In the genomic region with DNA sequence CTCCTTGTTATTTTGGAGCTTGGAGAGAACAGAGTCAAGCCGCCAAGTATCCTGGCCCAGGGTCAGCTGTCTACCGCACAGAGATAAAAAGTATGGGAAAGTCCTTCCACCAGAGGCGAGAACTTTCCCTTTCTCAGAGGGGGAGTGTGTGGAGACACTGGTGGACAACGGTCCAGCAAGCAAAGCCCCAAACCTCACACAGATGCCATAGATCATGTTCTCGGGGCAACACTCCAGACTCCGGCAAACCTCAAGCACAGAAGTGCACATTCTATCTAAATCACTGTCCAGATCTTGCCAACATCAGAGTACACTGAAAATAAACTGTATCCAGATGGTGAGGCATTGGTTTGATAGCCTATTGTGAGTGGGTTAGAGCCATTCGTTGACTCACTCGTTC, we compare ENCODE assay signal across 13 mouse cellular contexts. TPM values are rescaled to one million over a fixed set of nuclear protein-coding genes. Genes with fewer than 3 reads are reported as not detected.
DNase-seq lines count a peak whose midpoint lies in the region; ATAC-seq and TF ChIP-seq lines count a peak whose summit lies in the region.
"Had no signal": no experiment of that assay in that cellular context is flagged by ENCODE, and none has a peak within 500 bp of the region (broad histone marks: within the 10 kb centered on the region; RNA-seq: fewer than 3 reads in every experiment).

No protein-coding gene starts in this region.

- H3K4me3 ChIP-seq in lung, postnatal 0 days (ENCODE audit: low read depth, low read length) = no peak overlapping the region
- H3K4me3 ChIP-seq in forebrain, embryonic 16.5 days (replicated peaks; ENCODE audit: low read length) = no peak overlapping the region
- H3K4me3 ChIP-seq in hindbrain, embryonic 10.5 days = no peak overlapping the region

- no peak for TF ChIP-seq CTCF in lung, postnatal 0 days (IDR thresholded peaks at IDR 0.05)

- 70% methylated on average over 8 of the region's 8 CpGs for WGBS in lung, postnatal 0 days
- WGBS in forebrain, embryonic 16.5 days = 89% methylated on average over 8 of the region's 8 CpGs
- WGBS in hindbrain, embryonic 10.5 days = 93% methylated on average over 8 of the region's 8 CpGs

- H3K27ac ChIP-seq in lung, postnatal 0 days (ENCODE audit: low read length) = no peak overlapping the region
- no peak overlapping the region for H3K27ac ChIP-seq in forebrain, embryonic 16.5 days (ENCODE audit: low read length)
- H3K27ac ChIP-seq in hindbrain, embryonic 10.5 days = no peak overlapping the region

- ATAC-seq in lung, postnatal 0 days = no peak
- no peak for ATAC-seq in forebrain, embryonic 16.5 days
- ATAC-seq: liver, postnatal 0 days had no signal

- no peaks in the 10 kb centered on the region for H3K27me3 ChIP-seq in lung, postnatal 0 days (replicated peaks; ENCODE audit: insufficient read depth, low read length)
- no peaks in the 10 kb centered on the region for H3K27me3 ChIP-seq in forebrain, embryonic 16.5 days (replicated peaks; ENCODE audit: control insufficient read depth, insufficient read depth, low read length)
- no peaks in the 10 kb centered on the region for H3K27me3 ChIP-seq in hindbrain, embryonic 10.5 days (ENCODE audit: insufficient read depth, poor library complexity, severe bottlenecking)

- H3K4me2 ChIP-seq in lung, postnatal 0 days (replicated peaks; ENCODE audit: low read depth, low read length) = no peak overlapping the region
- no peak overlapping the region for H3K4me2 ChIP-seq in forebrain, embryonic 16.5 days (ENCODE audit: low read length)

- H3K9ac ChIP-seq in lung, postnatal 0 days (replicated peaks; ENCODE audit: low read depth) = no peak overlapping the region
- no peak overlapping the region for H3K9ac ChIP-seq in forebrain, embryonic 16.5 days (replicated peaks; ENCODE audit: low read depth, low read length)
- H3K9ac ChIP-seq: liver, postnatal 0 days had no signal

- H3K4me1 ChIP-seq in lung, postnatal 0 days (ENCODE audit: insufficient read depth, low read depth, low read length) = peaks cover 4% of the 10 kb centered on the region; the same call in 1 of the 2 replicates
- H3K4me1 ChIP-seq in forebrain, embryonic 16.5 days (replicated peaks; ENCODE audit: control insufficient read depth, insufficient read depth, low read length) = peaks cover 3% of the 10 kb centered on the region; the same call in 1 of the 2 replicates
- H3K4me1 ChIP-seq in hindbrain, embryonic 10.5 days (replicated peaks) = peaks cover 8% of the 10 kb centered on the region; the same call in 1 of the 2 replicates

- no peaks in the 10 kb centered on the region for H3K36me3 ChIP-seq in lung, postnatal 0 days (ENCODE audit: insufficient read depth, low read length)
- no peaks in the 10 kb centered on the region for H3K36me3 ChIP-seq in forebrain, embryonic 16.5 days (ENCODE audit: control insufficient read depth, insufficient read depth)
- H3K36me3 ChIP-seq in hindbrain, embryonic 10.5 days = no peaks in the 10 kb centered on the region

- no peaks in the 10 kb centered on the region for H3K9me3 ChIP-seq in lung, postnatal 0 days (ENCODE audit: low read length)
- H3K9me3 ChIP-seq in forebrain, embryonic 16.5 days (ENCODE audit: control insufficient read depth, low read length) = no peaks in the 10 kb centered on the region
- no peaks in the 10 kb centered on the region for H3K9me3 ChIP-seq in hindbrain, embryonic 10.5 days

- no peak for TF ChIP-seq EP300 in lung, postnatal 0 days (IDR thresholded peaks at IDR 0.05)

- peak; percentile 20 for DNase-seq in lung, postnatal 14 days
- DNase-seq in lung, postnatal 0 days (ENCODE audit: low spot score) = no peak
- peak; percentile 60 for DNase-seq in heart, adult 8-10 months (ENCODE audit: low spot score)
- peak; percentile 44 for DNase-seq in kidney, adult 9 months
- peak; percentile 26 for DNase-seq in ovary, postnatal 36 days (ENCODE audit: low spot score)
- DNase-seq in hindbrain, embryonic 10.5 days (ENCODE audit: low spot score) = no peak
- DNase-seq: cerebellum, adult 9-10 months; left cerebral cortex, postnatal 4 days; liver, postnatal 0 days; retina, postnatal 1 day; thymus, adult 18-20 months had no signal

RNA-seq across cellular contexts. Expression of gene Bicc1, which starts 39.2 kb away (rescaled TPM):
- 17.3 and 18.2 TPM in 2 replicates for polyA plus RNA-seq in lung, postnatal 0 days (2015; fragmentation: Nextera tagmentation; extraction: Ambion mirVana)
- 10 to 100 TPM; 11.8 to 17.8 (median 14.1) TPM for total RNA-seq in heart, adult 8-10 months (2022)
- 3.1 and 4.3 TPM in 2 replicates for polyA plus RNA-seq in forebrain, embryonic 16.5 days (2015; fragmentation: Nextera tagmentation; extraction: Ambion mirVana)
- 5.4 and 5.5 TPM in 2 replicates for polyA plus RNA-seq in hindbrain, embryonic 10.5 days (2016; fragmentation: Nextera tagmentation; extraction: Ambion mirVana)
- total RNA-seq: megakaryocyte-erythroid progenitor cell, adult 5-6 weeks had no signal

RNA-seq across cellular contexts. Expression of gene Tfam, which starts 39.4 kb away (rescaled TPM):
- 26.6 and 29.4 TPM in 2 replicates for polyA plus RNA-seq in lung, postnatal 0 days (2015; fragmentation: Nextera tagmentation; extraction: Ambion mirVana)
- total RNA-seq in heart, adult 8-10 months (2022) = 10 to 100 TPM; 48.6 to 80.2 (median 59.5) TPM
- 52.2 and 71.6 TPM in 2 replicates for polyA plus RNA-seq in forebrain, embryonic 16.5 days (2015; fragmentation: Nextera tagmentation; extraction: Ambion mirVana)
- 66.9 and 78.3 TPM in 2 replicates for polyA plus RNA-seq in hindbrain, embryonic 10.5 days (2016; fragmentation: Nextera tagmentation; extraction: Ambion mirVana)

Comparison
In these comparisons a context has a peak if more than half of its experiments do, and no peak if none do; other contexts are left out.
1. DNase-seq: peak in lung, postnatal 14 days (single experiment), heart, adult 8-10 months (single experiment), kidney, adult 9 months (single experiment) and ovary, postnatal 36 days (single experiment); none in lung, postnatal 0 days (single experiment) and hindbrain, embryonic 10.5 days (single experiment).